Mouse (Mus musculus): ENCODE results near the gene Sqstm1.

The Sqstm1 gene

DNA sequence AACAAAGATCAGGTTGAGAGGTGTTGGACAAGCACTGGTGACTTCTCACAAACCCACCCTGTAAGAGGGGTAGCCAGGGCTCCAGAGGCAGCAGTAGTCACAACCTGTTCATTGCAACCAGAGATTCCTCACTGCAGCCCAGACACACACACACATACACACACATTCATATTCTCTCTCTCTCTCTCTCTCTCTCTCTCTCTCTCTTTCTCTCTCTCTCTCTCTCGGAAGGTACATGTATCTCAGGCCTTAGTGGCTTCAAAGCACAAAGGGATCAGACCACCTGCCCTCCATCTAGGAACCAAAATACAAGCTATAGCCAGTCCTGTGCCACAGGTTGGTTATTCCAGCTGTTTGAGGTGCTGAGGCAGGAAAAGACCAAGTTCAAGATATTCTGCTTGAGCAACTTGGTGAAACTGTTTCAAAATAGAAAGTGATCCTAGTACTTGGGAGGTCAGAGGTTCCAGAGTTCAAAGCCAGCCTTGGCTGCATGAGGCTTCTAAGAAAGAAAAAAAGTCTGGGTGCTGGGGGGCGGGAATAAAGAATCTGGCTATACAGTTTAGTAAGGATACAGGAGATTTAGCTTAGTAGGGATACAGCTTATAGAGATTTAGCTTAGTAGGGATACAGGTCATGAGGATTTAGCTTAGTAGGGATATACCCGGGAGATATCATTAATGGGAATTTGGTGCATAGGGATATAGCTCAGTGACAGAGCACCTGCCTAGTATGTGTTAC is 864 bp upstream of the Sqstm1 start:
- no peak for DNase-seq (ENCODE audit: low read depth)

DNA sequence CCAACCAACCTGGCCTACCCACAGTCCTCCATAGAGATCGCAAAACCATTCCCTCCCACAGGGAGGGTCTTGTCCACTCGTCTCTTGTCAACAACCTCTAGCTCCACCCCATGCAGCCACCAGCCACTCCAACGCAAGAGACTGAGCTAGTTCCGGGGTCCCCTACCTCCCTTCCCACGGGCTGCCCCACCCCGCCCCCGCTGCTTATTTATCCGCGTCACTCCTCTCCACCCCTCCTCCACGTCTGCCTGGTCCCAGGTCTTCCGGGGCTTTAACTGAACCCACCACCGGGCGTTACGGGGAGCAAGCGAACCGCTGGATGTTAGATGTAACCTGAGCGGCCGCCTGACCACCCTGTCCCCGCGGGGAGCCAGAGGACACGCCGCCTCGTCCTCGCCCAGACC is 524 bp downstream of the Sqstm1 start:
- DNase-seq (ENCODE audit: low read depth) = peak; percentile 85

DNA sequence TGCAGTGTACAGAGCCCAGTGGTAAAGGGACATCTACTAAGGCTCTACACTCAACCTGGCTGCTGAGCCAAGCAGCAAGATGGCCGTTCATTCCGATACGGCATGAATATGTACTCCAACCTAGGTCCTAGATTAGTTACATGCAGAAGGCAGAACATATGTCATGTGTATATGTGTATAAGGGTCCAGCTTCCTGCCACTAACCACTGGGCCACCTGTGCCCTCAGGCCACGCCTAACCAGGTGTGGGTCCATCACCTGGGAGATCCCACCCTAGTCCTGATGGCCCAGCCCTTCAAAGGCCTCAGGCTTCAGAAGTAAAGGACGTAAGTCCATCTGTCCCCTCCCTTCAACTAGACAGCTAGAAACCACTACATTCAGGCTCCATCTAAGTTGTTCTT is 2.6 kb downstream of the Sqstm1 start:
- no peak for DNase-seq (ENCODE audit: low read depth)

DNA sequence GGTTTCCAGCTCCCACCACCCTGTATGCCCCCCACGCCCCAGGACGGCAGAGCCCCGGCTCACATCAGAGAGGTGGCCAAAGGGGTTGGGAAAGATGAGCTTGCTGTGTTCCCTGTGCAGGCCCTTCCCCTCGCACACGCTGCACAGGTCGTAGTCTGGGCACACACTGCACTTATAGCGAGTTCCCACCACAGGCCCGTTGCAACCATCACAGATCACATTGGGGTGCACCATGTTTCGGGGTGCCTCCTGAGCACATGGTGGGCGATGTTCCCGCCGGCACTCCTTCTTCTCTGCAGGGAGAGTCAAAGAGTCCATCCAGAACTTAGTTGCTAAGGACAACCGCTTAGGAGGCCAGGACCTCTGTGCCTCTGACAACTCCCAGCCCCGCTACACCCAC is 3.3 kb downstream of the Sqstm1 start:
- DNase-seq (ENCODE audit: low read depth) = no peak

DNA sequence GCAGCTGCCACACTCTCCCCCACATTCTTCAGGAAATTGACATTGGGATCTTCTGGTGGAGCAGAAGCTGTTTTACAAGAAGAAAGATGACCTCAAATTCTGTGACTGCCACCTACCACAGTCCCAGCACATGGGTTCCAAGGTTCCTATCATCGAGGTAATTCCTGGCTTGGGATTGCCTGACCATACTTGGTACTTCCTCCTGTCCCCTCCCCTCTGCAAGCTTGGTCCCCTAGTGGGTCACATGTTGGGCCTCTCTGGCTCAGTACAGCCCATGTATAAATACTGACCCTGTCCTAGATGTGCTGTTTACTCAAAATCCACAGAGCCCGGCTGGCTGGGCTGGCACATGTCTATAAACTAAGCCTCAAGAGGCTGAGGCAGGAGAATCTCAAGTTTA is 4.6 kb downstream of the Sqstm1 start:
- DNase-seq (ENCODE audit: low read depth) = no peak

DNA sequence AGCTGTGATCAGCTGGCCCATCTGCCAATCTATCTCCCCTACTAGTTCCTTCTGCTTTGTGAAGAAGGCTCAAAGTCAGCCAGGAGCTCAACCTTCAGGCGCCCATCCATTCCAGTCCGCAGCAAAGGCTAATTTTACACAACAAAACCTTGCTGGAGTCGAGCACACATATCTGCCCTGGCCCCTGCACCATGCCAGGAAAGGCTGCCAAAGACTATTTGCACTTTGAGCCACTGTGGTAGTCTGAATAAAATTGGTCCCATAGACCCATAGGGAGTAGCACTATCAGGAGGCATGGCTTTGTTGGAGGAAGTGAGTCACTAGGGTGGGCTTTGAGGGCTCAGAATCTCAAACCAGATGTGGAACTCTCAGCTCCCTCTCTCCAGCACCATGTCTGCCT is 5.2 kb downstream of the Sqstm1 start:
- DNase-seq (ENCODE audit: low read depth) = no peak

DNA sequence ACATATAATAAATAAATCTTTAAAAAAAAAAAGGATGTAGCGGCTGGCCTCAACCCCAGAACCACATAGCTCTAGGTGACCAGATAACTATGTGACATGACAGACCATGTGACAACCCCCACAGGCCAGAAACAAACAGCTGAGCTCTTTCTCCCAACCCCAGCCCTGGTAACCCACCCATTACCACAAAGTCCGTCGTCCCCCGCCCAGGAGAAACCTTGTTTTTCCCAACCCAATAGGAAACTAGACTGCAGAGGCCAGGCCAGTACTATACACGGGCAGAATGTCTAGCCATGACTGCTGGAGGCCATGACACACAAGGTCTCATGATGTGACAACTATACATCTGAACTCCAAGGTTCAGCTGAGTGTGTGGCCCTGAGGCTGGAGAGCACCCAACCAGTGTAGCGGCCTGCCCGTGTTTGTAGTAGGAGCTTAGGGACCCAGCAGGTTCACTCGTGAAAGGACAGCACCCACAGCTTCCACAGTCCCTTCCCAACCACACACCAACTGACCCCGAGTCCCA is 7.3 kb downstream of the Sqstm1 start:
- DNase-seq (ENCODE audit: low read depth) = no peak

DNA sequence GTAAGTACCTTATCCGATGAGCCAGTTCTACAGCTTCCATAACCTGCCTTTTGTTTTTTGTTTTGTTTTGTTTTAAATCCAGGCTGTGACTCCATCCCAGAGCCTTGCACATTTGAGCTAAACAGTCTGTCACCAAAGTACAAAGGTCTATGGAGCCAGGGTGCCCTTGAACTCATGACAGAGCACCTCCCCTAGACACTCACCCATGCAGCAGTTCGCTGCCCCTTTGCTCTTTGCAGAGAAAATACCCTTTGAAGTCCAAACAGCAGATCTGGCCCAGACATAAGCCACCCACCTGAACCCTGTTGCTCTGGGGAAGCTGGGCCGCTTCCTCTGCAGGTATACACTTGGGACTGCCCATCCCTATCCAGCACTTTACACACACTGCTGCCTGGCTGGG is 9.0 kb downstream of the Sqstm1 start:
- no peak for DNase-seq (ENCODE audit: low read depth)

DNA sequence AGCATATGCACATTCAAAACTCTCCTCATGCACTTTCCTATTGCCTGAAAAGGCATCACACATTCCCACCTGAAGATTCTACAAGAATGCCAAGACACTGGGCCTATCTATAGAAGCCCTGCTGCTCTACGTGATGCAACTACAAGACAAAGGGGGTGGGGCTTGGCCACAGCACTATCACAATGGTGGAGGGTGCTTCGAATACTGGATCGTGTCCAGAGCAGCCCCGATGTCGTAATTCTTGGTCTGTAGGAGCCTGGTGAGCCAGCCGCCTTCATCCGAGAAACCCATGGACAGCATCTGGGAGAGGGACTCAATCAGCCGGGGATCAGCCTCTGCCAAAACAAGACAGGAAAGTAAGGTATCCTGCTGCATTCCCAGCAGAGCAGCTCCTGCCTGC is 10.0 kb downstream of the Sqstm1 start:
- DNase-seq (ENCODE audit: low read depth) = no peak

DNA sequence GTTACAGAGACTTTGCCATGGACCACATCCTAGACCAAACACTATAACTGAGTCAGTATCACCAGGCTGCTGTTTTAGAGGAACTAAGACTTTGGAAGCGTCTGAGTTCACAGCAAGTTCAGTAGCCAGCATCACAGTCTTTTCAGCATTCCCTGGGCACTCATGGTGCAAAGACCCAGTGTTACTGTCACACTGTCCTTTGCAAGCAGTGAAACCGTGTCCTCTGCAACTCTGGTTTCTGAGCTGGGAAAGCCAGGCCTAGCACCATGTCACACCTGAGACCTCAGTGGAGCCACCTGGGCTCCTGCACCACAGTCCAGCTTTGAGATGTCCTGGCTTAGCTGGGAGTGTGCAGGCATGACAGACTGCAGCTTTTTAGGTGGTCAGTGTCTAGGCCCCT is 11.7 kb downstream of the Sqstm1 start:
- no peak for DNase-seq (ENCODE audit: low read depth)

DNA sequence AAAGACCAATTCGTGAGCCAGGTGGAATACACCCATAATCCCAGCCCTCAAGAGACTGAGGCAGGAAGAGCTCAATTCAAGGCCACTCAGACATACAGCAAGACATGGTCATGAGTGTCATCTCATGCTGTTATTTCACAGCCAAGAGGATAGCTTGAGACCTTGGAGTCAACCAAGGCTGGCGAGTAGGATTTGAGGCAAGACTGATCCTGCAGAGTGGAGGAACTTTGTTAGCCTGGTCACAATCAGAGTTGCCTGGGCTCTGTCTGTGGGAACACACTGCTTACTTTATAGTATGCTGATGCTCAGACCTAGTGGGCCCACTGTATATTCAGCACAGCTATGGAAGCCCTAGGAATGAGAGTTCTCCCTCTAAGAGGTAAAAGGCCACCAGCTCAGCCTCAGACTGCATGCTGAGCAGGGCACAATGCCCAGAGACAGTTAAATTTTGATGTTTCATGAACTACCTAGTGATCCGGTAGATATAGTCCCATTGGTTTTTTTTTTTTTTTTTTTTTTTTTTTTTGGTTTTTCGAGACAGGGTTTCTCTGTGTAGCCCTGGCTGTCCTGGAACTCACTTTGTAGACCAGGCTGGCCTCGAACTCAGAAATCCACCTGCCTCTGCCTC is 12.3 kb downstream of the Sqstm1 start:
- DNase-seq (ENCODE audit: low read depth) = no peak

DNA sequence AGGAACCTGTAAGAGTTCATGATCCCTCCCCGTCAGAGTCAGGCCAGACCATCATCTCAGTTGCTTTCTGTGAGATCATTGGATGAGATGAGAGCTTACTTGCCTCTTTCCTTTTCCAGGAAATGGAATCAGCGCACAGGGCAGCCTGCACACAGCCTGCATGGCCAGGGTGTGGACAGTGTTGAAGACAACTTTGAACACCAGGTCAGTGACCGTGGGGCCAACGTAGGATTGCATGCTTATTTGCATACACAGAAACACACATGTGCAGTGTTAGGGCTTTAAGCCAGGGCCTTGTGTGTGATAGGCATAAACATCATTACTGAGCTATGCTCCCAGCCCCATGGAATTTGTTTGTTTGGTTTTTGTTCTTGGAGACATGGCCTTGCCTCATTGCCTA is 13.1 kb downstream of the Sqstm1 start:
- no peak for DNase-seq (ENCODE audit: low read depth)

DNA sequence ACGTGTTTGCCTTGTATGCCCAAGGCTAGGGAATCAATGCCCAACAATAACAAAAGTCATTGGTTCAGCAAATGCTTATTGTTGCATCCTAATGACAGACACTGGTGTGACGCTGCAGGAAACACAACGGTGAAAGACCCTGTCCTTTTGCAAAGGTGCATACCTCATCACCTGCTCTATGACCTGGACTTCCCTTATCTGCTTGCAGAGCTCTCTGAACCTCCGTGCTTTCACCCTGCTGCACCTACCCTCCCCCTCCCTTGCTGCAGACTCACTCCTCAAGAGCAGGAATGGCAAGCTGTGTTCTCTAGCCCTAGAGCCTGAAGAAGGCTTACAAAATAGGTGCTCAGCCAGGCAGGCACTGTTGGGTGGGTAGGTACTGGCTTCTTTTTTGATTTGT is 15.8 kb downstream of the Sqstm1 start:
- no peak for DNase-seq (ENCODE audit: low read depth)

DNA sequence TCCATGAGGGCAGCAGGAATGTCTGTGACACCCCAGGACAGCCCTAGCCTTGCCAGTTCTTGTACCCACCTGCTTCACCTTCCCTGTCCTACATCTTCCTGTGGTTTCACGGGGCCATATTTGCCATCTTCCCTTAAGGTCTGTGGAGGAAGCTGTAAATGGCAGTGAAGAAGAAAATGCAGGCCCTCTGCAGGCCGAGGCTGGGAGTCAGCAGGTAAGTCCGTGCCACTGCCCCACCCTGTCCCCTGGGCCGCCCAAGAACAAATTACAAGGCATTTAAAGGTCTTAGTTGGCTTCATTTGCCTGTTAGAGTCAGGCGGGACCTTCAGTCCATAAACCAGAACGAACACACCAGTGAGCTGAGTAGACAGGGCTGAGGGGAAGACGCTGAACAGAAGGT is 16.6 kb downstream of the Sqstm1 start:
- no peak for DNase-seq (ENCODE audit: low read depth)

DNA sequence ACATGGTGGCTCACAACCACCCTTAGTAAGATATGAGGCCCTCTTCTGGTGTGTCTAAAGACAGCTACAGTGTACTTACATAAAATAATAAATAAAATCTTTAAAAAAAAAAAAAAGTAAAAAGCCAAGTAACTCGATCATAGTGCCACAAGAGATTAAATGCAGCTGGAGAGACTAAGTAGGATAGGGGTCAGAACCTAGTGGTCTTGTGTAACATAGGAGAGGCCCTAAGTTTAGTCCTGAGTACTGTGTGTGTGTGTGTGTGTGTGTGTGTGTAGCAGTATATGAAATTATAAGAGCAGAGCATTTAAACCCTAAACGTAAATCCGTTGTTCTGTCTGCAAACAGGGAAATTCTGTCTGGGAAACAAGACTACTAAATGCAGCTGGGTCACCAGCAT is 18.3 kb downstream of the Sqstm1 start:
- no peak for DNase-seq (ENCODE audit: low read depth)

DNA sequence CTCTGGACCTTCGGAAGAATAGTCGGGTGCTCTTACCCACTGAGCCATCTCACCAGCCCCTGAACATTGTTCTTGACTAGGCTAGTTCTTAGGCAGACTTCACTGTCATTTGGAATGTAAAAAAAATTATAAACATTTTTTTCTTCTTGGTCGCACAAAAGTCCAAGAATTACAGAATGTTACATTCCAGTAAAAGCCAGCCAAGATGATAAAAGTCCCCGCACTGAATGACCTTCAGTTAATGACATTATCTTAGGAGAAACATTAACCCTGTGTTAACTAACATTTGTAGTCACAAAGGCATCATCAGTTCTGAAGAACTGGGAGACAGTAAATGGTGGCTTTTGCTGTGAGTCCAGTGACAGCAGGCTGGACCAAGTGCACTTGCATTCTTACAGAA is 20.3 kb downstream of the Sqstm1 start:
- no peak for DNase-seq (ENCODE audit: low read depth)

DNA sequence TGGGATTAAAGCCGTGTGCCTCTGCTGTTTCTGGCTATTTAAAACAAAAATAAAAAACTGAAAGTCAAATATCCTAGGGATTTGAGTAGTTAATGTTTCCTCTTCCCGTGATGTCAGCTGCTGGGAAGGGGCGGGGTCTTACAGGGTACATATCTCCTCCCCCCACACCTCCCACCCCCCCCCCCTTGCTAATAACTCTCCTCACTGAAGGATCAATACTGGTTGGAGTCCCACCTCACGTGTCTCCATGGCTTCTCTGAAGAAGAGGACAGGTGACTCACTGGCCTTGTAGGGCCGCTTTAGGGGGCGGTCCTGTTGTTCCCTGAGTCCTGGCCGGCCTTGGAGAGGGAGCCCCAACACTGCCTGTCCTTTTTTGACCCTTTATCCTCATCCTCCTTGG is 21.9 kb downstream of the Sqstm1 start:
- DNase-seq (ENCODE audit: low read depth) = no peak

DNA sequence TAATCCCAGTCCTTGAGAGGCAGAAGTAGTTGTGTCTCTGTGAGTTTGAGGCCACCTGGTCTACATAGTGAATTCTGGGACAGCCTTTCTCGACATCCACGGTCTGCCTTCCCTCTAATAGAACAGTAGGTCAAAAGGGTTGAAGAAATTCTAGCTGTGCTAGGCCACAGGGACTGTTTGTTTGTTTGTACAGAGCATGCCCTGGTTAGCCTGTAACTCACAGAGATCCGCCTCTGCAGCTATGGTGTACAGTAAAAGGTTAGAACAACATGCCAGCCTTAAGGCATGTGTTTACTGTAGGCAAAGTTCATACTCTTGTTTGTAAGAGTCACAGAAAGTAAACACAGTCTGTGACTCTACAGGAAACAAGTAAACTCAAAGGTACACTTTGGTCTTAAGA is 25.8 kb downstream of the Sqstm1 start:
- no peak for DNase-seq (ENCODE audit: low read depth)

DNA sequence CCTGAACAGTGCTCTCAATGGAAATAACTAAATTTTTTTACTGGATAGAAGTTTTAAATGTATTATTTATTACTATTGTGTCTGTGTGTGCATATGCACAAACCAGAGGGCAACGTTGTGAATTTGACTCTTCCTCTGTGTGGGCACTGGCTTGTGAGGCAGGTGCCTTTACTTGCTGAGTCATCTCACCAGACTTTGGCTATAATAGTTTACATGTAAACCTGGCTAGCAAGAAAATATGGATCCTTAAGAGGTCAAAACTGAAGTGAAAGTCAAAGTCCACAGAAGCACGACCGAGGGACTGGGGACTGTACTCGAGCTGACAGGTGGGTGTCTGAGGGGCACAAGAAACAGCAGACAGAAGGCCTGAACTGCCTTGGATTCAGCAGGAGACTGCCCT is 27.9 kb downstream of the Sqstm1 start:
- no peak for DNase-seq (ENCODE audit: low read depth)

DNA sequence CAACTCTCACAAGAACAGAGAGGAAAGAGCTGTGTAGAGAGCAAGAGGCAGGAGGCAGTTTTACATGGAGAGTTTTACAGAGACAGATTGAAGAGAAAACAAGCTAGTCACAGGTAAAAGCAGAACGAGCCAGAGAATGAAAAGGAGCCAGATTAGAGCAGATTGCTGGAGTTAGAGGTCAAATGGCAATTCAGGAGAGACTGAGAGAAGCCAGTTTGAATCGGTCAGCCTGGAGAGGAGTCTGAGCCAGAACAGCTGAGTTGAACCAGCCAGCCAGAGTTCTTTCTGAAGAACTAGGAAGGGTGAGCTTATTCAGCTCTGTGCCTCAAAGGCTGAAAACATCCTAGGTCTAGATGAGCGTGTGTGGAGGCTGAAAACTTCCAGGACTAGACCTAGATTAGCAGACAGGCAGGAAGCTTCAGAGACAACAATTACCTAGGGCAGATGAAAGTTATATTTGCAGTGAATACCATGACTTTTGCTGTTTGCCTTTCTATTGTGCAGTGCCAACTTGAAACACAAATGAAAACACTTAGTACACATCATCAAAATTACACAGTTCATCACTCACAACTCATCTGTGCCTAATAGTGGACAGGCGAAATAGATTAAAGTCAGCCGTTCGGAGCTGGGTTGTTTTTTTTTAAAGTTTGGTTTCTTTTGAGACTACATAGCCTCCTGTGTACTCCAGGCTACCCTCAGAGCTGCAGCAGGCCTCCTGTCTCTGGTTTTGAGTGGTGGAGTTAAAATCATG is 30.0 kb downstream of the Sqstm1 start:
- DNase-seq (ENCODE audit: low read depth) = no peak

DNA sequence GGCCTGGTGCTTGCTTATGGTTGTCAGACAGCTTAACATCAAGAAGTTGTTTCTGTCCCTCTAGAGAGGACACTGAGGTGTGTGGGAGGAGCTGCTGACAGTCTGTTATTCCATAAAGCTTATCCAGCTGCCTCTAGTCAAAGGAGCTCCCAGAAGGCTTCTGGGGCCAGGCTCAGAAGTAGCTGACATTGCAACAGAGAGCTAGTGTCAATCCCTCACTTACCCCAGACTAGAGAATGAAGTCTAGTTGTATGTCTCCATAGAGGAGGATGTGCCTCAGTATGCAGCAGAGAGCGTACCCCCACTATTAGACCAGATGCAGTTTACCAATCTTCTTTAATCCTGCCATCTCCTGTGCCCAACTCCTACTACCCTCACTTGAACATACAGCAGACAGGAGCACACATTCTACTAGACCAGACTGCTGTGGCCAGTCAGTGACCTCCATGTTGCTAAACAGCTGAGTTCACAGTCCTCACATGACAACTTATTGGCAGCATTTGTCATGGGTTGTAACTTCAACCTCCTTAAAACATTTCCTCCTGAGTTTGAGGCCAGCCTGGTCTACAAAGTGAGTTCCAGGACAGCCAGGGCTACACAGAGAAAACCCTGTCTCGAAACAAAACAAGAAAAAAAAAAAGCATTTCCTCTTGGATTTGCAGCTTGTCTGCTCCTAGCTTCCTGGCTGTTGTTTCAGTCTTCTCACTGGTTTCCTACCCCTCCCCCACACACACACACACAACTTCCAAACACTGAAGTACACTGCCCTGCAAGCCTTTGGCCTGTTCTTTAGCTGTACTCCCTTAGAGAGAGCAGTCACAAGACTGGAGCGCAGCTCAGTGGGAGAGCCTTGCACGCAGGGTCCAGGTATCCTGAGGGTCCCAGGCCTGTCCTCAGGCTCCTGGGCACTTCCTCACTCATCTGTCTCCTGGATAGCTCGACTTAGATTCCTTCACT is 31.8 kb downstream of the Sqstm1 start:
- DNase-seq (ENCODE audit: low read depth) = no peak

DNA sequence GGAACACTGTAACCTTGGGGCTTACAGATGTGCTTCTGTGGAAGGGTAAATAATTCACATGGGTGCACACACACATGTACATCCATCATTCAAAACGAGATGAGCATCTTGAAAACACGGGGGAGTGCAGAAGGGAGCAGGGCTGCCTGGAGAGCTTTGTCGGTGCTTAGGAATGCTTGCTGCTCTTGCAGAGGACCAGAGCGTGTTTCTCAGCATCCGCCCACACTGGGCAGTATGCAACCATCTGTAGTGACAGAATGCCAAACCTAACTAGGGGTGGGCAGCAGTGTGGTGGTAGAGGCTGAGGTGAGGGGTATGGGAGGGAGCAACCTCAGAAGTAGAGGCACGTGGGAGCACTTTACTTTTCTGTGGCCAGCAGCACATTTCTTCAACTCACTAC is 33.5 kb downstream of the Sqstm1 start:
- no peak for DNase-seq (ENCODE audit: low read depth)

All from c-Kit-positive CD71-negative TER-119-negative erythroid progenitor cells, embryonic 14.5 days (primary cell).